Comparison of ENCODE assay signal across 15 mouse cellular contexts in the genomic region with DNA sequence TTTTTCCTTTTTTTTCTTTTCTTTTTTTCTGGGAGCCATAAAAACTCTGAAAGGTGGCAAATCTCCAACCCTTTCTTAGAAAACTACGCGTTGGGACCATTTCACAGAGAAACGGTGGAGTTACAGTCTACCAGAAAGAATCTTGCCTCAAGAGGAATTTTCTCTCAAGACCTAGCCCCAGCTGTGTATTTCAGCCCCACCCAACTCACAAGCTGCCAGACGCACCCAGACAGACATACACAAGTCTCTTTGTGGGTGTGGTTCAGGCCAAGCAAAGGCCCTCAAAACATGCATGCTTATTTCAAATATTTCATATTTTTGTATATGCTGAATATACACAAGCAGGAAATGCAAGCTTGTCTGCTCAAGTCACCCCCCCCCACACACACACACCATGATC. TPM values are rescaled to one million over a fixed set of nuclear protein-coding genes. Genes with fewer than 3 reads are reported as not detected.
DNase-seq lines count a peak whose midpoint lies in the region; ATAC-seq lines count a peak whose summit lies in the region.
"Had no signal": no experiment of that assay in that cellular context is flagged by ENCODE, and none has a peak within 500 bp of the region (broad histone marks: within the 10 kb centered on the region; RNA-seq: fewer than 3 reads in every experiment).

No protein-coding gene starts in this region.

- H3K36me3 ChIP-seq in embryonic facial prominence, embryonic 13.5 days, result no peaks in the 10 kb centered on the region
- no peaks in the 10 kb centered on the region for H3K36me3 ChIP-seq in embryonic facial prominence, embryonic 10.5 days (replicated peaks)
- H3K36me3 ChIP-seq in limb, embryonic 13.5 days, result no peaks in the 10 kb centered on the region
- no peaks in the 10 kb centered on the region for H3K36me3 ChIP-seq in limb, embryonic 10.5 days
- H3K36me3 ChIP-seq: heart, embryonic 15.5 days had no signal

- peak overlapping the region; percentile 55; the same call in 1 of the 2 replicates for H3K27ac ChIP-seq in embryonic facial prominence, embryonic 13.5 days
- no peak overlapping the region for H3K27ac ChIP-seq in embryonic facial prominence, embryonic 10.5 days (replicated peaks)
- H3K27ac ChIP-seq in limb, embryonic 13.5 days, result peak overlapping the region; percentile 22; the same call in 1 of the 2 replicates
- no peak overlapping the region for H3K27ac ChIP-seq in limb, embryonic 10.5 days
- H3K27ac ChIP-seq: heart, embryonic 15.5 days; liver, embryonic 14.5 days had no signal

- no peaks in the 10 kb centered on the region for H3K9me3 ChIP-seq in embryonic facial prominence, embryonic 13.5 days
- H3K9me3 ChIP-seq in embryonic facial prominence, embryonic 10.5 days, result no peaks in the 10 kb centered on the region
- H3K9me3 ChIP-seq in limb, embryonic 13.5 days, result no peaks in the 10 kb centered on the region; the same call in 1 of the 2 replicates
- no peaks in the 10 kb centered on the region for H3K9me3 ChIP-seq in limb, embryonic 10.5 days (replicated peaks)
- H3K9me3 ChIP-seq: heart, embryonic 15.5 days had no signal

- no peak overlapping the region for H3K4me2 ChIP-seq in embryonic facial prominence, embryonic 13.5 days
- H3K4me2 ChIP-seq in limb, embryonic 13.5 days (replicated peaks), result no peak overlapping the region
- H3K4me2 ChIP-seq: heart, embryonic 15.5 days had no signal

- whole genome bisulfite sequencing in embryonic facial prominence, embryonic 13.5 days, result 36% methylated on average over 4 of the region's 4 CpGs
- WGBS in embryonic facial prominence, embryonic 10.5 days, result 85% methylated on average over 4 of the region's 4 CpGs
- 40% methylated on average over 4 of the region's 4 CpGs for WGBS in limb, embryonic 13.5 days
- 96% methylated on average over 4 of the region's 4 CpGs for WGBS in limb, embryonic 10.5 days

- no peak overlapping the region for H3K9ac ChIP-seq in embryonic facial prominence, embryonic 13.5 days
- H3K9ac ChIP-seq in limb, embryonic 13.5 days, result no peak overlapping the region
- H3K9ac ChIP-seq: heart, embryonic 15.5 days; liver, embryonic 14.5 days had no signal

- ATAC-seq in embryonic facial prominence, embryonic 13.5 days (ENCODE audit: insufficient number of reproducible peaks, insufficient read depth, low FRiP score, low TSS enrichment, low read depth), result no peak
- no peak for ATAC-seq in limb, embryonic 13.5 days (ENCODE audit: low FRiP score, low read depth)
- ATAC-seq: Patski had no signal

- no peak for DNase-seq in embryonic facial prominence, embryonic 10.5 days (ENCODE audit: low spot score)
- no peak for DNase-seq in limb, embryonic 10.5 days (ENCODE audit: low spot score)
- peak; percentile 72 for DNase-seq in fibroblast of lung, adult 2 months (ENCODE audit: low read depth)
- peak; percentile 71 for DNase-seq in skeletal muscle tissue, adult 2 months (ENCODE audit: low read depth, low spot score)
- no peak for DNase-seq in layer of hippocampus, postnatal 10 days (ENCODE audit: low spot score in 2 of 2)
- DNase-seq in left cerebral cortex, postnatal 25 days (ENCODE audit: low spot score in 2 of 2), result no peak
- DNase-seq: adrenal gland, adult 2 months; cerebellum, adult 2 months; kidney, adult 9 months had no signal

- intact Hi-C loops in left cerebral cortex, postnatal 25 days (cut with DNase I), result loop anchor here (2.0 kb wide), 1 partner anchor 143 kb away; no protein-coding TSS in a partner anchor

- H3K4me1 ChIP-seq in embryonic facial prominence, embryonic 13.5 days, result peaks cover 48% of the 10 kb centered on the region
- H3K4me1 ChIP-seq in embryonic facial prominence, embryonic 10.5 days, result peaks cover 43% of the 10 kb centered on the region
- peaks cover 49% of the 10 kb centered on the region for H3K4me1 ChIP-seq in limb, embryonic 13.5 days
- H3K4me1 ChIP-seq in limb, embryonic 10.5 days, result peaks cover 23% of the 10 kb centered on the region

- no peaks in the 10 kb centered on the region for H3K27me3 ChIP-seq in embryonic facial prominence, embryonic 13.5 days
- 0 out of 2 replicates have a peak, but pooled peaks cover 7% of the 10 kb centered on the region for H3K27me3 ChIP-seq in embryonic facial prominence, embryonic 10.5 days (replicated peaks; ENCODE audit: low read depth, poor library complexity, severe bottlenecking)
- H3K27me3 ChIP-seq in limb, embryonic 13.5 days, result no peaks in the 10 kb centered on the region
- H3K27me3 ChIP-seq in limb, embryonic 10.5 days (ENCODE audit: low read depth, poor library complexity, severe bottlenecking), result no peaks in the 10 kb centered on the region
- H3K27me3 ChIP-seq: heart, embryonic 15.5 days; Patski had no signal

- H3K4me3 ChIP-seq in embryonic facial prominence, embryonic 13.5 days, result no peak overlapping the region
- H3K4me3 ChIP-seq in embryonic facial prominence, embryonic 10.5 days, result no peak overlapping the region
- H3K4me3 ChIP-seq in limb, embryonic 13.5 days, result no peak overlapping the region
- H3K4me3 ChIP-seq in limb, embryonic 10.5 days, result no peak overlapping the region
- H3K4me3 ChIP-seq: heart, embryonic 15.5 days had no signal

RNA-seq across cellular contexts. Expression of gene Medag, which starts 29.6 kb away (rescaled TPM):
- 0.48 and 0.93 TPM in 2 replicates for polyA plus RNA-seq in embryonic facial prominence, embryonic 13.5 days (2015; fragmentation: Nextera tagmentation; extraction: Ambion mirVana)
- polyA plus RNA-seq in embryonic facial prominence, embryonic 10.5 days (2016; fragmentation: Nextera tagmentation; extraction: Ambion mirVana), result 0.17 and 0.38 TPM in 2 replicates
- polyA plus RNA-seq in limb, embryonic 13.5 days (2015; fragmentation: Nextera tagmentation; extraction: Ambion mirVana), result 1.5 and 1.8 TPM in 2 replicates
- 0.26 and 0.33 TPM in 2 replicates for polyA plus RNA-seq in limb, embryonic 10.5 days (2016; fragmentation: Nextera tagmentation; extraction: Ambion mirVana)
- total RNA-seq in layer of hippocampus, postnatal 10 days (2021), result 1 to 10 TPM in 1 of 2 experiments, under 1 TPM in 1; 0.78 to 1.3 TPM
- 10 to 100 TPM; 12.7 to 14.5 TPM for total RNA-seq in left cerebral cortex, postnatal 25 days (2021)

RNA-seq across cellular contexts. Expression of gene Tex26, which starts 57.5 kb away (rescaled TPM):
- 0.34 TPM in 1 of 2 replicates, not detected in the other for polyA plus RNA-seq in embryonic facial prominence, embryonic 13.5 days (2015; fragmentation: Nextera tagmentation; extraction: Ambion mirVana)
- 0.62 and 1.1 TPM in 2 replicates for polyA plus RNA-seq in embryonic facial prominence, embryonic 10.5 days (2016; fragmentation: Nextera tagmentation; extraction: Ambion mirVana)
- polyA plus RNA-seq in limb, embryonic 13.5 days (2015; fragmentation: Nextera tagmentation; extraction: Ambion mirVana), result 0.10 and 0.38 TPM in 2 replicates
- 0.15 and 0.30 TPM in 2 replicates for polyA plus RNA-seq in limb, embryonic 10.5 days (2016; fragmentation: Nextera tagmentation; extraction: Ambion mirVana)
- under 1 TPM; 0.50 to 0.69 TPM for total RNA-seq in layer of hippocampus, postnatal 10 days (2021)
- total RNA-seq in left cerebral cortex, postnatal 25 days (2021), result not detected
- total RNA-seq: left cerebral cortex, postnatal 14 days had no signal
- polyA plus RNA-seq: adrenal gland, adult 2 months had no signal

Comparison
In these comparisons a context has a peak if more than half of its experiments do, and no peak if none do; other contexts are left out.
1. H3K27ac ChIP-seq: peak in embryonic facial prominence, embryonic 13.5 days (single experiment) and limb, embryonic 13.5 days (single experiment); none in embryonic facial prominence, embryonic 10.5 days (single experiment) and limb, embryonic 10.5 days (single experiment).
2. DNase-seq: peak in fibroblast of lung, adult 2 months (single experiment) and skeletal muscle tissue, adult 2 months (single experiment); none in embryonic facial prominence, embryonic 10.5 days (single experiment), limb, embryonic 10.5 days (single experiment), layer of hippocampus, postnatal 10 days (0 of 2) and left cerebral cortex, postnatal 25 days (0 of 2).